Mouse (Mus musculus): Measurements from ENCODE around the gene Rrh.

GRCm38 (mm10) chr3:129782746-129783145 lies 39.6 kb downstream of the Rrh start:
- TF ChIP-seq POLR2A (IDR thresholded peaks at IDR 0.05; ENCODE audit: borderline replicate concordance, extremely low read depth, low read depth, low read length) (no peak), CTCF (IDR thresholded peaks at IDR 0.05; ENCODE audit: insufficient read depth, low read length) (no peak)
